Mouse (Mus musculus): ENCODE measurements around the gene Olfr1315-ps1.

GRCm38 (mm10) chr2:112134877-112135276 lies 19.6 kb upstream of the Olfr1315-ps1 start, which contains the start of gene Olfr1316:
- TF ChIP-seq CTCF (IDR thresholded peaks at IDR 0.05 in 2 of 3, conservative IDR thresholded peaks at IDR 0.05 in 1 of 3; ENCODE audit: control insufficient read depth in 1 of 3, insufficient read depth in 1 of 3, low read depth in 2 of 3, low read length in 3 of 3, poor library complexity in 1 of 3, severe bottlenecking in 1 of 3): no peak
- TF ChIP-seq EP300 (IDR thresholded peaks at IDR 0.05; ENCODE audit: low read depth in 1 of 2, low read length in 2 of 2): no peak
- TF ChIP-seq MYB (IDR thresholded peaks at IDR 0.05; ENCODE audit: low read depth, low read length): no peak
- no peak for TF ChIP-seq POLR2A (IDR thresholded peaks at IDR 0.05; ENCODE audit: control insufficient read depth in 1 of 2, insufficient read depth in 1 of 2, low read depth in 1 of 2, low read length in 2 of 2, poor library complexity in 1 of 2)
- TF ChIP-seq MAX (IDR thresholded peaks at IDR 0.05; ENCODE audit: low read length): no peak
- no peak for TF ChIP-seq GATA1 (IDR thresholded peaks at IDR 0.05; ENCODE audit: low read depth, low read length)
- no peak for TF ChIP-seq CHD1 (IDR thresholded peaks at IDR 0.05; ENCODE audit: low read depth, low read length)
- TF ChIP-seq TBP (IDR thresholded peaks at IDR 0.05; ENCODE audit: low read depth, low read length): no peak
- TF ChIP-seq UBTF (IDR thresholded peaks at IDR 0.05; ENCODE audit: borderline replicate concordance, insufficient read depth, low read depth, low read length): no peak
- TF ChIP-seq ZKSCAN1 (IDR thresholded peaks at IDR 0.05; ENCODE audit: low read depth, low read length): no peak
